Mouse (Mus musculus) heart, postnatal 0 days (tissue): ENCODE measurements at regions not wholly inside any gene's neighbourhood (a gene's known extent, or its start where the extent isn't known, plus 50 kb on each side); places are given as distances from the start of the nearest gene placed in this dataset.
A peak's percentile ranks its signal among the peaks of the same experiment; 100 is the strongest.

Experiments
- ATAC-seq: fragments of 200-750 bp; cut with Nextera tagmentation; 2 replicates; pipeline ENCODE4 v1.8.0; 2017; ENCODE audit warnings: low read depth, moderate number of reproducible peaks, moderate library complexity; ENCODE audit not compliant: insufficient read depth
- DNase-seq: peaks from one replicate; pipeline ENCODE4 v3.0.0-alpha.2; 2016; ENCODE audit warnings: low spot score
- H3K27ac ChIP-seq: fragments of 300-500 bp; sonication (generic); 2 replicates; pipeline ENCODE4 v1.5.1; 2014; ENCODE audit warnings: low read depth, mild to moderate bottlenecking
- H3K27me3 ChIP-seq: fragments of 300-500 bp; sonication (generic); 2 replicates; pipeline ENCODE4 v1.6.1; 2014; ENCODE audit warnings: low read length, mixed read lengths; ENCODE audit not compliant: control insufficient read depth, insufficient read depth
- H3K36me3 ChIP-seq: fragments of 300-500 bp; sonication (generic); replicated peaks from 2 replicates; pipeline ENCODE4 v1.6.1; 2014; ENCODE audit warnings: low read length, mixed read lengths; ENCODE audit not compliant: control insufficient read depth, insufficient read depth
- H3K4me1 ChIP-seq: fragments of 300-500 bp; sonication (generic); 2 replicates; pipeline ENCODE4 v1.6.1; 2014; ENCODE audit warnings: antibody characterized with exemption; ENCODE audit not compliant: control insufficient read depth, insufficient read depth
- H3K4me2 ChIP-seq: fragments of 300-500 bp; sonication (generic); 2 replicates; pipeline ENCODE4 v1.6.1; 2014; ENCODE audit warnings: low read depth, mild to moderate bottlenecking, low read length, moderate library complexity
- H3K4me3 ChIP-seq: fragments of 300-500 bp; sonication (generic); 2 replicates; pipeline ENCODE4 v1.5.1; 2014; ENCODE audit warnings: low read depth, low read length
- H3K9ac ChIP-seq: fragments of 300-500 bp; sonication (generic); replicated peaks from 2 replicates; pipeline ENCODE4 v1.6.1; 2014; ENCODE audit warnings: low read depth, low read length, mixed read lengths
- H3K9me3 ChIP-seq: fragments of 300-500 bp; sonication (generic); replicated peaks from 2 replicates; pipeline ENCODE4 v1.6.1; 2016; ENCODE audit warnings: low read length; ENCODE audit not compliant: control insufficient read depth
- CTCF ChIP-seq: IDR thresholded peaks from 2 replicates; pipeline ENCODE4 v1.5.1; 2016; ENCODE audit warnings: antibody characterized with exemption, control low read depth, low read depth
- EP300 ChIP-seq: IDR thresholded peaks from 2 replicates; pipeline ENCODE4 v1.6.1; 2016; ENCODE audit warnings: antibody characterized with exemption, low read depth
- WGBS: fragments of 180-500 bp; shearing (Covaris S2); extraction: QIAGEN DNeasy Blood & Tissue Kit; methylation state at CpG from one replicate; pipeline ENCODE4 v1.1.7; 2014; 5-methylcytosine and 5-hydroxymethylcytosine counted together

GRCm38 (mm10) chr12:69458170-69458841 lies 86.0 kb upstream of the Gm9887 start:
- DNase-seq (no peak), ATAC-seq (peak; percentile 40; the same call in 1 of the 2 replicates)
- TF ChIP-seq EP300 = no peak
- TF ChIP-seq CTCF = no peak
- Histone ChIP-seq H3K4me3 (no peak overlapping the region), H3K4me1 (peaks cover 13% of the 10 kb centered on the region), H3K9ac (no peak overlapping the region), H3K27ac (peak overlapping the region; percentile 80), H3K36me3 (no peaks in the 10 kb centered on the region), H3K27me3 (no peaks in the 10 kb centered on the region), H3K4me2 (peak overlapping the region; percentile 16; the same call in 1 of the 2 replicates), H3K9me3 (no peaks in the 10 kb centered on the region)
- WGBS = 42% methylated on average over 14 of the region's 14 CpGs

- no peak for TF ChIP-seq CTCF
- TF ChIP-seq EP300 = no peak
- no peaks in the 10 kb centered on the region for H3K9me3 ChIP-seq
These were observed 84.5 kb upstream of the Gm9887 start for GRCm38 (mm10) chr12:69456746-69457145.

GRCm38 (mm10) chr12:69456116-69456515 lies 83.9 kb upstream of the Gm9887 start:
- ATAC-seq (no peak), DNase-seq (no peak)
- 75% methylated on average over 12 of the region's 12 CpGs for WGBS
- no peaks in the 10 kb centered on the region for H3K27me3 ChIP-seq
- peaks cover 4% of the 10 kb centered on the region; the same call in 1 of the 2 replicates for H3K4me1 ChIP-seq
- no peak overlapping the region for H3K4me2 ChIP-seq
- no peaks in the 10 kb centered on the region for H3K9me3 ChIP-seq
- TF ChIP-seq EP300 = no peak
- no peak for TF ChIP-seq CTCF
- H3K36me3 ChIP-seq = no peaks in the 10 kb centered on the region
- H3K27ac ChIP-seq = no peak overlapping the region
- H3K9ac ChIP-seq = no peak overlapping the region
- no peak overlapping the region for H3K4me3 ChIP-seq

More at GRCm38 (mm10) chr12:69456746-69457145, 84.5 kb upstream of the Gm9887 start:
- H3K27ac ChIP-seq = 0 out of 2 replicates have a peak overlapping the region, but pooled peaks have one; percentile 11
- no peak overlapping the region for H3K4me2 ChIP-seq
- WGBS = 74% methylated on average over 3 of the region's 3 CpGs
- H3K36me3 ChIP-seq = no peaks in the 10 kb centered on the region
- H3K27me3 ChIP-seq = no peaks in the 10 kb centered on the region
- no peak overlapping the region for H3K4me3 ChIP-seq
- H3K9ac ChIP-seq = no peak overlapping the region
- ATAC-seq = no peak
- no peak for DNase-seq
- H3K4me1 ChIP-seq = peaks cover 7% of the 10 kb centered on the region

- no peak overlapping the region for H3K4me2 ChIP-seq
- DNase-seq (no peak), ATAC-seq (no peak)
- H3K4me1 ChIP-seq = peaks cover 4% of the 10 kb centered on the region; the same call in 1 of the 2 replicates
- no peaks in the 10 kb centered on the region for H3K9me3 ChIP-seq
- H3K27ac ChIP-seq = no peak overlapping the region
- H3K9ac ChIP-seq = no peak overlapping the region
- 57% methylated on average over 5 of the region's 5 CpGs for WGBS
- no peaks in the 10 kb centered on the region for H3K36me3 ChIP-seq
- no peak overlapping the region for H3K4me3 ChIP-seq
- no peak for TF ChIP-seq CTCF
- TF ChIP-seq EP300 = no peak
- no peaks in the 10 kb centered on the region for H3K27me3 ChIP-seq
These were observed 83.3 kb upstream of the Gm9887 start for GRCm38 (mm10) chr12:69455566-69455965.

- 65% methylated on average over 6 of the region's 6 CpGs for whole genome bisulfite sequencing
- Histone ChIP-seq H3K27me3 (no peaks in the 10 kb centered on the region), H3K4me2 (no peak overlapping the region), H3K9ac (no peak overlapping the region), H3K4me3 (no peak overlapping the region), H3K4me1 (peaks cover 6% of the 10 kb centered on the region; the same call in 1 of the 2 replicates), H3K9me3 (no peaks in the 10 kb centered on the region), H3K36me3 (no peaks in the 10 kb centered on the region), H3K27ac (no peak overlapping the region)
- DNase-seq (no peak), ATAC-seq (no peak)
- TF ChIP-seq CTCF (no peak), EP300 (no peak)
These were observed 81.3 kb upstream of the Gm9887 start for GRCm38 (mm10) chr12:69453544-69453943.

- no peak overlapping the region for H3K9ac ChIP-seq
- peaks cover 5% of the 10 kb centered on the region; the same call in 1 of the 2 replicates for H3K4me1 ChIP-seq
- no peak overlapping the region for H3K4me3 ChIP-seq
- DNase-seq (no peak), ATAC-seq (no peak)
- H3K27ac ChIP-seq = no peak overlapping the region
- H3K4me2 ChIP-seq = no peak overlapping the region
- TF ChIP-seq CTCF = no peak
- no peak for TF ChIP-seq EP300
- no peaks in the 10 kb centered on the region for H3K9me3 ChIP-seq
- no peaks in the 10 kb centered on the region for H3K27me3 ChIP-seq
- no peaks in the 10 kb centered on the region for H3K36me3 ChIP-seq
- WGBS = 91% methylated on average over 10 of the region's 10 CpGs
These were observed 80.7 kb upstream of the Gm9887 start for GRCm38 (mm10) chr12:69452986-69453385.
